In genomic region chr2:19528797-19529196, GRCm38 (mm10) we compare ENCODE assay signal across 8 mouse cellular contexts. TPM values are rescaled to one million over a fixed set of nuclear protein-coding genes. Genes with fewer than 3 reads are reported as not detected.
DNase-seq lines count a peak whose midpoint lies in the region; ATAC-seq and TF ChIP-seq lines count a peak whose summit lies in the region.

No protein-coding gene starts in this region.

- H3K27me3 ChIP-seq in kidney, embryonic 15.5 days = 0 out of 2 replicates have a peak, but pooled peaks cover 3% of the 10 kb centered on the region
- no peaks in the 10 kb centered on the region for H3K27me3 ChIP-seq in ES-Bruce4 (ENCODE audit: control insufficient read depth, insufficient read depth, low read length, poor library complexity, severe bottlenecking)

- DNase-seq in kidney, adult 11 months = peak; percentile 37
- DNase-seq in c-Kit-negative CD71-positive TER-119-positive erythroid progenitor cells, embryonic 14.5 days (ENCODE audit: low read depth, low spot score) = peak; percentile 22
- peak; percentile 11 to 13 for DNase-seq in gastrocnemius, adult 8-10 months (ENCODE audit: low spot score in 2 of 2)
- DNase-seq in layer of hippocampus, adult 11-12 months (ENCODE audit: low spot score) = peak; percentile 71
- DNase-seq in retina, adult 2 months (ENCODE audit: low read depth, low spot score) = peak; percentile 26

- no peaks in the 10 kb centered on the region for H3K4me1 ChIP-seq in kidney, embryonic 15.5 days
- no peaks in the 10 kb centered on the region for H3K4me1 ChIP-seq in ES-Bruce4 (ENCODE audit: control insufficient read depth, insufficient read depth, low read length)

- no peak overlapping the region for H3K4me2 ChIP-seq in kidney, embryonic 15.5 days

- H3K36me3 ChIP-seq in kidney, embryonic 15.5 days = no peaks in the 10 kb centered on the region
- H3K36me3 ChIP-seq in ES-Bruce4 (ENCODE audit: control insufficient read depth, insufficient read depth, low read length, poor library complexity, severe bottlenecking) = no peaks in the 10 kb centered on the region

- no peak overlapping the region for H3K4me3 ChIP-seq in kidney, embryonic 15.5 days (replicated peaks)
- no peak overlapping the region for H3K4me3 ChIP-seq in ES-Bruce4 (ENCODE audit: low read depth, low read length)

- H3K9ac ChIP-seq in kidney, embryonic 15.5 days = no peak overlapping the region
- no peak overlapping the region for H3K9ac ChIP-seq in ES-Bruce4 (ENCODE audit: low read depth, poor library complexity, severe bottlenecking)

- 0% methylated on average over 1 of the region's 1 CpGs for WGBS in kidney, embryonic 15.5 days

- ATAC-seq in kidney, embryonic 15.5 days (replicated peaks; ENCODE audit: low FRiP score) = no peak; the same call in 1 of the 2 replicates
- no peak for ATAC-seq in erythroblast, adult 5-6 weeks (replicated peaks; ENCODE audit: low FRiP score, poor library complexity, severe bottlenecking)

- TF ChIP-seq POLR2A in ES-Bruce4 (IDR thresholded peaks at IDR 0.05; ENCODE audit: insufficient read depth, low read length) = no peak

- H3K9me3 ChIP-seq in kidney, embryonic 15.5 days (replicated peaks) = no peaks in the 10 kb centered on the region
- H3K9me3 ChIP-seq in ES-Bruce4 (replicated peaks; ENCODE audit: control insufficient read depth, insufficient read depth, low read length, poor library complexity, severe bottlenecking) = 0 out of 2 replicates have a peak, but pooled peaks cover 4% of the 10 kb centered on the region

- peak; percentile 1 for TF ChIP-seq CTCF in ES-Bruce4 (IDR thresholded peaks at IDR 0.05; ENCODE audit: low read depth, low read length)

- no peak overlapping the region for H3K27ac ChIP-seq in kidney, embryonic 15.5 days
- no peak overlapping the region for H3K27ac ChIP-seq in ES-Bruce4 (ENCODE audit: insufficient read depth, low read length)

- TF ChIP-seq EP300 in ES-Bruce4 (IDR thresholded peaks at IDR 0.05; ENCODE audit: insufficient read depth, low read depth, low read length) = no peak

RNA-seq across cellular contexts. Expression of gene 4921504E06Rik, which starts 24.9 kb away (rescaled TPM):
- not detected in 2 replicates for polyA plus RNA-seq in kidney, embryonic 15.5 days (2015; fragmentation: Nextera tagmentation; extraction: Ambion mirVana)
- polyA plus RNA-seq in ES-Bruce4 (2011; ENCODE audit: insufficient read depth, insufficient read length, low read depth, missing spikeins) = not detected in 2 replicates
- not detected for total RNA-seq in gastrocnemius, adult 8-10 months (2022)
- total RNA-seq in erythroblast, adult 5-6 weeks (2015; ENCODE audit: low replicate concordance) = not detected in 2 replicates
- total RNA-seq in erythroblast, adult 5-6 weeks (2017; ENCODE audit: low replicate concordance) = not detected in 2 replicates

Comparison
In these comparisons a context has a peak if more than half of its experiments do, and no peak if none do; other contexts are left out.
1. DNase-seq: peak in every context shown above with its lines; median percentile 71 in layer of hippocampus, adult 11-12 months; 37 in kidney, adult 11 months; 26 in retina, adult 2 months; 22 in c-Kit-negative CD71-positive TER-119-positive erythroid progenitor cells, embryonic 14.5 days; 12 in gastrocnemius, adult 8-10 months.